Mouse (Mus musculus): ENCODE measurements around the gene Casp9.
A peak's percentile ranks its signal among the peaks of the same experiment; 100 is the strongest.

The Casp9 gene

GRCm38 (mm10) chr4:141781201-141781985 lies 12.0 kb upstream of the Casp9 start:
- DNase-seq: peak in 1 of 2 experiments; percentile 28

- peak in 1 of 2 experiments; percentile 24 for DNase-seq
These were observed 8.6 kb upstream of the Casp9 start for GRCm38 (mm10) chr4:141784835-141785234.

- DNase-seq: peak in 1 of 2 experiments; percentile 37
These were observed 7.3 kb upstream of the Casp9 start for GRCm38 (mm10) chr4:141786141-141786540.

GRCm38 (mm10) chr4:141787046-141787445 lies 6.4 kb upstream of the Casp9 start:
- peak; percentile 84 to 86 for DNase-seq

DNA sequence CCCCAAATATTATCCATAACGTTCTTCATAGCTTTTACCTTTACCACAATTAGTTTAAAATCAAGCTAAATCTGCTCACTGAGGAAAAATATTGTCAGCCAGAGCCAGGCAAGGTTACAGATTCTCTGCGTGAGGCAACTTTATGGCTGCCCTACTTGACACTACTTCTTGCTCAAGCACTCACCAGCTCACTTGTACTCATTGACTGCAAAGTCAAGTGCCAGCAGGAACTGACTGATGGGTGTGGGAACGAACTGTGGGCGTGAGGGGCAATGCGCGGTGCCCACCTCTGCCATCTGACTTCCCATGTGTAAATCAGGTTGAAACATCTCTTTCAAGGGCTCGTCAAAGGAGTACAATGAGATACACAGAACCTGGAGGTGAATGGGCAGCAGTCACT lies 6.0 kb upstream of the Casp9 start:
- peak in 1 of 2 experiments; percentile 38 for DNase-seq

GRCm38 (mm10) chr4:141789564-141790218 lies 3.7 kb upstream of the Casp9 start:
- no peak for DNase-seq

DNA sequence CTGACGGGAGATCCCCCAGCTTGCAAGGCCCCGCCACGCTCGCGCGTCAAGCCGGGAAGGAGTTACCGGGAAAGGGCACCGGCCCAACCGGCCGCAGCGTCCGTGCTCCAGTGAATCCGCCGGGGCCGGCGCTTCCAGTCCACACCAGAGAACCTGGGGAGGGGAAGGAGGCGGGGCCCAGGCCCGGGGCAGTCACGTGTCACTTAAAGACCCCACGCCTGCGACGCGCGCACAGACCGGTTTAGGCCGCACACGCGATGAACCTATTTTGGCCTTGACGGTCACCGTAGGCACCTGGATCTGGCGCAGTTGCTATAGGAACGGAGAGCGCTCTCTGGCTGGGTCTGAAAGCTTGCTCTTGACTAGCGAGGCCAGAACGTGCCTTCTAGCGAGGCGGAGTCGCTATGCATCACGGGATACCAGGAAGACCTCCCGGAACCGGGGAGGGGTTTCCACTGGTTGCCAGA lies 2.9 kb upstream of the Casp9 start, which contains the start of gene Dnajc16:
Gene Dnajc16 (minus strand): TSS at position 408 of the 467 bp plus-strand sequence.
- peak; percentile 98 to 99 for DNase-seq

- DNase-seq: peak in 1 of 2 experiments; percentile 25
These were observed 1.9 kb upstream of the Casp9 start for GRCm38 (mm10) chr4:141791486-141791885.

DNA sequence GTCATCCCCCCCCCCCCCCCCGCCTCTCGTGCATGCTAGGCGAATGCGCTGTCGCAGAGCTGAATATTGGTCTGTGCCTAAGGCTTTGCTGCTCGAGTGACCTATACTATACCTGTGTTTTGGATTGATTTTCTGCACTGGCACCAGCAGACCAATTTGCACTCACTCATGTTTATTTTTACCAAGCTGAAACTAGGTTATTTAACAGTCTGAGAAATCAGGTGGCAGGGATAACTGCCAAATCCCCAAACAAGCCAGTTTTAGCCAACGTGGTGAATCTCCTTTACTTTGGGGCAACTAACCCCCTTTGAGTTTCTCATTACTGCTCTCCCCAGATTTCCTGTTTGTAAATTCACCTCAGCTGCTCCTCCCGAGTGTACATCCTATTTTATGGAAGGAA lies 1.5 kb upstream of the Casp9 start:
- no peak for DNase-seq

DNA sequence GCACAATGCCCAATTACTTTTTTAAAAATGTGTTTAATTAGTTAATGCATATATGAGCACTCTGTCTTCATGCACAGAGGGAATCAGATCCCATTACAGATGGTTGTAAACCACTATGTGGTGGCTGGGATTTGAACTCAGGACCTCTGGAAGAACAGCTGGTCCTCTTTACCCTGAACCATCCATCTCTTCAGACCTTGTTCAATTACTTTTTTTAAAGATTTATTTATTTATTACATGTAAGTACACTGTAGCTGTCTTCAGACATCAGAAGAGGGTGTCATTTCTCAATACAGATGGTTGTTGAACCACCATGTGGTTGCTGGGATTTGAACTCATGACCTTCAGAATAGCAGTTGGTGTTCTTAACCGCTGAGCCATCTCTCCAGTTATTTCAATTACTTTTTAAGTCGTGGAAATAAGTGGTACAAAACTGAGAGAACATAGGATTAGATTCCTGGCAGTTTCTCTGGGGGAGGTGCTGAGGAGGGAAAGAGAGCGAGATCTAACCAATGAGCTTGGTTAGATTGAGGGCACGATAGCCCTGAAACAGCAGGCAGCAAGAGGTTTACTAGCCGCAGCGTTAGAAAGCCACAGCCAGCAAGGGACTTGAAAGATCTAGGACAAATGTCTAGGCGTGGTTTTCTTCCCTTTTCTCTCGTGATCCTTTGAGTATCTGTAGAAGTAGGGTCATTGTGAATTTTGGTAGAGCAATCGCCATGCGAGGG lies 694 bp upstream of the Casp9 start:
- no peak for DNase-seq

DNA sequence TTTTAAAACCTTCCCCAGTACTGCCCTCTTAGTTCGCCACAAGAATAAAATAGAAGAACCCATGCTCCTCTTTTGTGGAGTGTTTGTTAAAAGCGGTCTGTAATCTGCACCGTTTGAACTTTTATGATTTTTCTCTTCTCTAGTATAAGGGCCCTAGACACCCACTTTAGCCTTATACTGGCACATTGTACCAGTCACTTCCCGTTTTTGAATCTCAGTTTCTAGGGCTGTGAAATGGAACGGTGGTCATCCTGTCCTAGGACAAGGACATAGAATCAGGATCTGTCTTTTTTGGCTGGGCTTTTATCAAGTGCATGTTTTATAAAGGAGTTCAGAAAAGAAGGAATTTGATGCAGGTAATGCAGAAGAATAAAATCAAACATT lies 732 bp downstream of the Casp9 start:
- no peak for DNase-seq

GRCm38 (mm10) chr4:141796356-141796755 lies 2.9 kb downstream of the Casp9 start:
- DNase-seq: peak; percentile 24 to 62

GRCm38 (mm10) chr4:141796954-141797353 lies 3.5 kb downstream of the Casp9 start:
- peak in 1 of 2 experiments; percentile 12 for DNase-seq

DNA sequence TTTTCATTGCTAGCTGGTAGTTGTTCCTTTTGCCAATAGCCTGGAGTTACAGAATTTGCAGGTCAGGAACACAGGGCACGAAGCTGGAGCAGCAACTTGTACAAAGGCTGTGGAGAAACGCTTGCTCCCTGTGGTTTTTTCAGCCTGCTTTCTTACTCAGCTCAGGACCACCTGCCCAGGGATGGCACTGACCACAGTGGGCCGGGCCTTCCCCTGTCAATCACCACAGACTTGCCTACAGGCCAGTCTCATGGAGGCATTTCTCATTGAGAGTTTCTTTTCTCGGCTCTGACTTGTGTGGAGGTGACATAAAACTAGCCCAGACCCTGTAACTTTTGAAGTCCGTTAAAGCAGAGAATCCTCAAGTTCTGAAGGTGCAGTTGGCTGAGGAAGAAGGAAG lies 4.1 kb downstream of the Casp9 start:
- peak in 1 of 2 experiments; percentile 26 for DNase-seq

DNA sequence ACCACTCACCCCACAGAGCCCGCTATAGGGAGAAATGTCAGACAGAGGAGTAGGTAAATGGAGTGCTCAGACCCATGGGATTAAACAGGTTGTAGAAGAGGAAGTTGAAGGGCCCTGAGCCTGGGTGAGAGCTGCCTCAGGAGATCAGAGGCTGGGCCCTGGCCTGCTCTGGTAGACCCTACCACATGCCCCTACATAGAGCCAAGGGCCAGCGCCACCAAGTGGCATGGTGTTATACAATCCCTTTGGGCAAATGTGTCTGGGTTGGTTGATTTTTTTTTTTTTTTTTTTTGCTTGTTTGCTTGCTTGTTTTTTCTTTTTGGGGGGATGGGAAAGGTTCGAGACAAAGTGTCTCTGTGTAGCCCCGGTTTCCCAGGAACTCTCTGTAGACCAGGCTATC lies 10.7 kb downstream of the Casp9 start:
- peak in 1 of 2 experiments; percentile 37 for DNase-seq

DNA sequence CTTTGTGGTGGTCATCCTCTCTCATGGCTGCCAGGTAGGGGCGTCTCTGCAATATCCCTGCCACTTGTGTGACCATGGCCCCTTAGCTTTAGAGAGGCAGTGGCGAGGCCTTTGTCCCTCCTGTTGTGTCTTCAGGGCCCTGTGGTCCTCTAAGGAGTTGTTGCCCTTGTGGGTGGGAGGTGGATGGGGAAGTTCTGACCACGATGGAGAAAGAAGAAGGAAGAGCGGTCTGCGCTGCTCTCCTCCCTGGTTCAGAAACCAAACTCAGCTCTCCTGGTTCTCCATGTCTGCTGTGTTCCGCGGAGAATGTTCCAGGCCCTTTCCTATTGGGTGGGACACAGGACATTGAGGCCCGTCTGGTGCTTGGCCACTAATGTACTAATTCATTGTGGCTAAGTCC lies 12.5 kb downstream of the Casp9 start:
- DNase-seq: peak in 1 of 2 experiments; percentile 17

DNA sequence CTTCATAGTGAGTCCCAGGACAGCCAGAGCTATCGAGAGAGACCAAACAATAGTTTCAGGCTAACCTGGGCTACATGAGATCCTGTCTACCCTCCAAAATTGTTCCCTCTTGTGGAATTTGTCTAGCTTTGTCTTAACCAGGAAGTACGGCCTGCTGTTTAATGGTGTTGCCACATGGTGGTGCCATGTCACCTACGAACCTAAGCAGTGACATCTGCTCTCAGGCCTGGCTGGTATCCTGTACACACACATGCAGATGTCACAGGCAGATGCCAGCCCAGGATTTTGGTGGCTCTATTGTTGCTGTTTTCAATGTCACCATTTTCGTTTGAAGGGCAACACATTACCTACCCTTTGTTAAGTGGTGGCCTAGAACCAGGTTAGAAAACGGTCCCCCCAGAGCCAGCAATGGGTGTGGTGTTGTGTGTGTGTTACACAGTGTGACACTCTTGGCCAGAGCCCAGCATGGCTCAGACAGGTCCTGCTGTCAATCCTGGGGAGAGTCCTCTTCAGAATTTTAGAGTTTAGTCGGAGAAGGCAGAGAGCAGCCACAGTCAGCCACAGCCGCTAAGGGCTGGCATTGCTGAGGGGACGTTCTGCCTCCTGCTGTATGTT lies 16.5 kb downstream of the Casp9 start:
- peak in 1 of 2 experiments; percentile 28 for DNase-seq

DNA sequence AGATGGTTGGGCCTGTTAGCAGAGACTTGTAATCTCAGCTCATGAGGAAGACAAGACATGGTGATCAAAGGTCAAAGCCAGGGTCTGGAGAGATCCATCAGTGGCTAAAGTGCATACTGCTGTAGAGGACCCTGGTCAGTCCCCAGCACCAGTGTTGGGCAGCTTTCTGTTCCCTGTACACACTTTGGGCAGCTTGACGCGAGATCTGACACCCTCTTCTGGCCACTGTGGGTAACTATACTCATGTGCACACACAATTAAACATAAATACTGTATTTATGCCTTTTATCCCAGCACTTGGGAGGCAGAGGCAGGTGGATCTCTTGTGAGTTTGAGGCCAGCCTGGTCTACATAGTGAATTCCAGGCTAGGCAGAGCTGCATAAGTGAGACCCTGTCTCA lies 17.6 kb downstream of the Casp9 start:
- peak in 1 of 2 experiments; percentile 25 for DNase-seq

- peak in 1 of 2 experiments; percentile 19 for DNase-seq
These were observed 18.0 kb downstream of the Casp9 start for GRCm38 (mm10) chr4:141811375-141811774.

DNA sequence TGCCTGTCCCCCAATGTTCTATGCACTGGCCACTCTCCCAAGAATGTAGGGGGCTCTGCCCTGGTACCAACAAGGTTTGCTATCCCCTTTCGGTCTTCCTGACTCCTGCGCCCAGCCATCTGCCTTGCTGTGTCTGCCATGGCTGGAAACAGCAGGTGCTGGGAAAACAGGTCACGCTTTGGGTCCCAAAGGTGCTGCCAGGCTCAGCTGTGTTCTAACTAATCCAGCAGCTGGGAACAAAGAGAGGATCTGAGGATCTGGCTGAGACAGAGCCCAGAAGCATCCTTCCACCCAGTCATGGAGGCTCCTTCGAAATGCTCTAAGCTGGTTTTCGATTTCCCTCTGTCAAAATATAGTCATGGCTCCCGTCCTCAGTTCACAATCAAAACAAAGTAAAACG lies 22.9 kb downstream of the Casp9 start:
- DNase-seq: peak in 1 of 2 experiments; percentile 23

- peak in 1 of 2 experiments; percentile 28 for DNase-seq
These were observed 23.6 kb downstream of the Casp9 start for GRCm38 (mm10) chr4:141816776-141817655.

DNA sequence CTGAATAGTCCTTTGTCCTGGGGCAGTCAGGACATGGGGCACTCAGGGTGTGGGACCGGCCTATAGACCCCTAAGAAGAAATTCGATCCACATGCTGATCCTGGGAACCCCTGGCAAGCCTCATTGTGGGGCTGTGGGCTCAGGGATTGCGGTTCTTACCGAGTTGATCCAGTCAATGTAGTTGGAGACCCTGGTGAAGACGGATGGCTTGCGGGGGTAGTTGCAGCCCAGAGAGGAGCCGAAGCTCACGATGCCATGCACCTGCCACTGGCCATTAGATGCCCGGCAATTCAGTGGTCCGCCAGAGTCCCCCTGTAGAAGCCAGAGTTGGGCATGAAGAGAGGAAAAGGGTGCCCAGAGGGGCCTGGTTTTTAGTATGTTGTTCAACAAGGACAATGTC lies 24.3 kb downstream of the Casp9 start:
- DNase-seq: peak in 1 of 2 experiments; percentile 22
